Mouse (Mus musculus) heart, adult 2 months (tissue): ENCODE data around the gene Cdk14.

ENCODE experiments used
- CTCF ChIP-seq: fragments of 200-600 bp; IDR thresholded peaks from 2 replicates; pipeline ENCODE4 v1.8.1; 2022; ENCODE audit warnings: antibody characterized with exemption, mild to moderate bottlenecking, moderate library complexity
- EP300 ChIP-seq: fragments of 200-500 bp; IDR thresholded peaks from 2 replicates; pipeline ENCODE4 v1.6.1; 2011; ENCODE audit warnings: low read depth, low read length, control low read depth; ENCODE audit not compliant: insufficient read depth
- POLR2A ChIP-seq: fragments of 200-500 bp; IDR thresholded peaks from 2 replicates; pipeline ENCODE4 v1.6.1; 2011; ENCODE audit warnings: mild to moderate bottlenecking, low read depth, low read length, control low read depth; ENCODE audit not compliant: insufficient read depth

DNA sequence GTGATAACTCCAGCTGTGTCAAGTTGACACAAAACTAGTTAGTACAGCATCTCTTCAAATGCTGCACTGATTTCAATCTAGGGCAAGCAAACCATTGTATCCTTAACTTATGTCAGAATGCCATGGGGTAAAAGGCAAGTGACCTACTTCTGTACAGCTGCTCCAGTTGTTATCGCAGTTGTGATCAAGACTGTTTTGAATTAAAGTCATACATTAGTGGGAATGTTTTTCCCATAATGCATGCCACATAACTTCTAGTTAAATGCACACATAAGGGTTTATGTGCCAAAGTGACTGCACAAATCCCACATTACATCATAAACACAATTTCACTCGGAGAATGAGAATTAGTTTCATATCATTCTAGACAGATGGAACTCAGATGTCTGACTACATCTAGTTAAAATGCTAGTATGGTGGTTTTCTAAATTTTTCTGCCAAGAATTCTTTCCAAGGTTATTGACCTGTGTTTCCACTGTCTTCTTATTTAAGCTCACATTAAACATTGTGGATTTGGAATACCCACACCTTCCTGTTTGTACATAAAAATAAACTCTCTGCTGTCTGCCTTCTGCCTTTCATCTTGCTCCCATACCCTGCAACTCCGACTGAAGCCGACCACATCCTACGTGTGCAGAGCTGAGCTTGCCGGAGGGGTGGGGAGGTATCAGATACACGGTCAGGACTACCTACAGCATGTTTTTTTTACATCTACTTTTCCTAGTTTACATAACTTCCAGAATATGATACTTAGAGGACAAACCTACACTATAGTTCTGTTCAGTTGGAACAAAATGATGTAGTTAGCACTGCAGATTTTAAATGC is 407.4 kb downstream of the Cdk14 start:
- no peak for TF ChIP-seq POLR2A
- TF ChIP-seq CTCF, result no peak
- no peak for TF ChIP-seq EP300
